Mouse (Mus musculus) forebrain, embryonic 13.5 days (tissue): ENCODE data around the gene Mrpl20. TPM values are rescaled to one million over a fixed set of nuclear protein-coding genes. Genes with fewer than 3 reads are reported as not detected.

Experiments used
- ATAC-seq: fragments of 200-750 bp; cut with Nextera tagmentation; 2 replicates; pipeline ENCODE4 v1.8.0; 2017
- H3K27ac ChIP-seq: fragments of 300-500 bp; sonication (generic); 2 replicates; pipeline ENCODE4 v1.5.1; 2015; ENCODE audit warnings: inconsistent platforms, mild to moderate bottlenecking, moderate library complexity
- H3K27me3 ChIP-seq: fragments of 300-500 bp; sonication (generic); 2 replicates; pipeline ENCODE4 v1.6.1; 2015; ENCODE audit warnings: mild to moderate bottlenecking, inconsistent platforms
- H3K36me3 ChIP-seq: fragments of 300-500 bp; sonication (generic); 2 replicates; pipeline ENCODE4 v1.6.1; 2015; ENCODE audit warnings: mild to moderate bottlenecking, inconsistent platforms; ENCODE audit not compliant: poor library complexity, severe bottlenecking
- H3K4me1 ChIP-seq: fragments of 300-500 bp; sonication (generic); 2 replicates; pipeline ENCODE4 v1.6.1; 2015; ENCODE audit warnings: inconsistent platforms
- H3K4me2 ChIP-seq: fragments of 300-500 bp; sonication (generic); 2 replicates; pipeline ENCODE4 v1.6.1; 2015; ENCODE audit warnings: inconsistent platforms, mild to moderate bottlenecking, moderate library complexity
- H3K4me3 ChIP-seq: fragments of 300-500 bp; sonication (generic); 2 replicates; pipeline ENCODE4 v1.5.1; 2015; ENCODE audit warnings: mild to moderate bottlenecking, inconsistent platforms
- H3K9ac ChIP-seq: fragments of 300-500 bp; sonication (generic); 2 replicates; pipeline ENCODE4 v1.6.1; 2015; ENCODE audit warnings: mild to moderate bottlenecking, inconsistent platforms
- H3K9me3 ChIP-seq: fragments of 300-500 bp; sonication (generic); replicated peaks from 2 replicates; pipeline ENCODE4 v1.6.1; 2016; ENCODE audit warnings: inconsistent platforms
- whole genome bisulfite sequencing: fragments of 180-500 bp; shearing (Covaris S2); methylation state at CpG from one replicate; pipeline ENCODE4 v1.1.7; 2015; 5-methylcytosine and 5-hydroxymethylcytosine counted together
- polyA plus RNA-seq: library from polyadenylated mRNA; unstranded; fragments of >200 nt; fragmentation: Nextera tagmentation; extraction: Ambion mirVana; gene quantifications from 2 replicates; pipeline ENCODE4 v1.2.1, GENCODE M21; 2015

Mrpl20 gene
- polyA plus RNA-seq, 1 experiment from 2014 or later = 266 TPM

DNA sequence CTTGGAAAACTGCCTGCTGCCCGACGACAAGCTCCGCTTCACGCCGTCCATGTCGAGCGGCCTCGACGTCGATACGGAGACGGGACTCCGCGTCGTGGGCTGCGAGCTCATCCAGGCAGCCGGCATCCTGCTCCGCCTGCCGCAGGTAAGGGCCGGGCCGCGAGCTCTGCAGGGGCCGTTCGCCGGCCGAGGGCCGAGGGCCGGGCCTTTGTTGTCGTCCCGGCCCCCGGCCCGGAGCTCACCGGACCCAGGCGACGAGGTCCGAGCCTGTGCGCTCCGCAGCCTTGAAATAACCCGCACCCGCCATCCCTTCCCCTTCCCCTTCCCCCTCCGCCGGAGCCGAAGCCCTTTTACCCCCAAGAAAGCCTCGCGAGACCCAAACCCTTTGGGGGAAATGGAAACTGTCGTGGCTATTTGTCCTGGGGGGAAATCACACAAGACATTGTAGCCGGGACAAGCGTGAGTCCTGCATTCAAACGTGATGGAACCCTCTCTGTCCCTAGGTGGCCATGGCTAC is 10.0 kb downstream of the Mrpl20 start:
- Histone ChIP-seq H3K27ac (peak overlapping the region; percentile 82), H3K4me2 (peak overlapping the region; percentile 73), H3K27me3 (no peaks in the 10 kb centered on the region), H3K9ac (peak overlapping the region; percentile 99), H3K4me3 (peak overlapping the region; percentile 100), H3K36me3 (peaks cover 77% of the 10 kb centered on the region), H3K4me1 (peaks cover 28% of the 10 kb centered on the region), H3K9me3 (no peaks in the 10 kb centered on the region)
- peak; percentile 17 for ATAC-seq
- under 1% methylated on average over 42 of the region's 49 CpGs for WGBS

GRCm38 (mm10) chr4:155817533-155817932 is 14.9 kb downstream of the Mrpl20 start:
- H3K4me2 ChIP-seq = no peak overlapping the region
- H3K27ac ChIP-seq = no peak overlapping the region
- H3K4me1 ChIP-seq = peaks cover 19% of the 10 kb centered on the region
- no peak for ATAC-seq
- H3K9ac ChIP-seq = no peak overlapping the region
- 74% methylated on average over 4 of the region's 4 CpGs for WGBS
- no peaks in the 10 kb centered on the region for H3K9me3 ChIP-seq
- peaks cover 86% of the 10 kb centered on the region for H3K36me3 ChIP-seq
- H3K27me3 ChIP-seq = no peaks in the 10 kb centered on the region
- no peak overlapping the region for H3K4me3 ChIP-seq

- Histone ChIP-seq H3K4me1 (no peaks in the 10 kb centered on the region), H3K4me2 (no peak overlapping the region), H3K27ac (no peak overlapping the region), H3K9ac (no peak overlapping the region), H3K9me3 (no peaks in the 10 kb centered on the region), H3K27me3 (no peaks in the 10 kb centered on the region), H3K36me3 (peaks cover 95% of the 10 kb centered on the region), H3K4me3 (no peak overlapping the region)
- ATAC-seq = no peak
- 83% methylated on average over 7 of the region's 7 CpGs for WGBS
Observed at GRCm38 (mm10) chr4:155821025-155821424, 18.3 kb downstream of the Mrpl20 start.

GRCm38 (mm10) chr4:155823443-155823842 is 20.8 kb downstream of the Mrpl20 start:
- H3K36me3 ChIP-seq = peaks cover 94% of the 10 kb centered on the region

DNA sequence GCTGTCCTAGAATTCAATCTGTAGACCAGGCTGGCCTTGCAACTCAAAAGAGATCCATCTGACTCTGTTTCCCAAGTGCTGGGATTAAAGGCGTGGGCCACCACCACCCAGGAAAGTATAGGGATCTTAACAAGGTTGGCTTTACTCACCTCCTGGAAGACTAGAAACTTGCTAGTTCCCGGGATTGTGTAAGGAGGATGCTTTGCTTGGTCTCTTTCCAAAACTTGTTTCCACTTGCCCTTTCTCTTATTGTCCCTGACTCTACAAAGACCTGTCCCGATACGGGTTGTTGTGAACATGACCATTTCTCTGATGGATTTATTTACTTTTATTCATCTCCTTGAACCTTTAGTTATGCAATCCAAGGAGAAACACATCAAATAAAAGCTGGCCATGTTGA is 27.2 kb downstream of the Mrpl20 start:
- Histone ChIP-seq H3K36me3 (peaks cover 48% of the 10 kb centered on the region), H3K9ac (no peak overlapping the region), H3K4me1 (peaks cover 25% of the 10 kb centered on the region), H3K27ac (no peak overlapping the region), H3K9me3 (no peaks in the 10 kb centered on the region), H3K27me3 (no peaks in the 10 kb centered on the region), H3K4me2 (no peak overlapping the region), H3K4me3 (no peak overlapping the region)
- WGBS = 96% methylated on average over 4 of the region's 4 CpGs
- no peak for ATAC-seq

More at GRCm38 (mm10) chr4:155823443-155823842, 20.8 kb downstream of the Mrpl20 start:
- ATAC-seq = no peak
- Histone ChIP-seq H3K9ac (no peak overlapping the region), H3K27me3 (no peaks in the 10 kb centered on the region), H3K27ac (no peak overlapping the region), H3K4me1 (no peaks in the 10 kb centered on the region), H3K4me3 (no peak overlapping the region), H3K9me3 (no peaks in the 10 kb centered on the region), H3K4me2 (no peak overlapping the region)
- 96% methylated on average over 16 of the region's 16 CpGs for WGBS

- peak overlapping the region; percentile 99 for H3K4me2 ChIP-seq
- WGBS = 51% methylated on average over 8 of the region's 8 CpGs
- no peaks in the 10 kb centered on the region for H3K9me3 ChIP-seq
- H3K9ac ChIP-seq = no peak overlapping the region
- H3K4me3 ChIP-seq = peak overlapping the region; percentile 91
- H3K27me3 ChIP-seq = no peaks in the 10 kb centered on the region
- peaks cover 25% of the 10 kb centered on the region for H3K4me1 ChIP-seq
- peaks cover 41% of the 10 kb centered on the region for H3K36me3 ChIP-seq
- 0 out of 2 replicates have a peak overlapping the region, but pooled peaks have one; percentile 27 for H3K27ac ChIP-seq
- ATAC-seq = no peak
Observed at GRCm38 (mm10) chr4:155830596-155830995, 27.9 kb downstream of the Mrpl20 start.

GRCm38 (mm10) chr4:155831205-155831766 is 28.6 kb downstream of the Mrpl20 start, which contains the start of gene Aurkaip1:
TSS of gene Aurkaip1 (plus strand) at chr4:155831272.
- Histone ChIP-seq H3K4me1 (peaks cover 25% of the 10 kb centered on the region), H3K9me3 (no peaks in the 10 kb centered on the region), H3K27me3 (no peaks in the 10 kb centered on the region), H3K4me3 (peak within 1 kb of the TSS; percentile 91), H3K4me2 (peak within 1 kb of the TSS; percentile 99), H3K27ac (peak within 1 kb of the TSS; percentile 89), H3K9ac (peak within 1 kb of the TSS; percentile 93), H3K36me3 (peaks cover 37% of the 10 kb centered on the region)
- ATAC-seq = peak; percentile 95
- WGBS = under 1% methylated on average over 49 of the region's 49 CpGs

DNA sequence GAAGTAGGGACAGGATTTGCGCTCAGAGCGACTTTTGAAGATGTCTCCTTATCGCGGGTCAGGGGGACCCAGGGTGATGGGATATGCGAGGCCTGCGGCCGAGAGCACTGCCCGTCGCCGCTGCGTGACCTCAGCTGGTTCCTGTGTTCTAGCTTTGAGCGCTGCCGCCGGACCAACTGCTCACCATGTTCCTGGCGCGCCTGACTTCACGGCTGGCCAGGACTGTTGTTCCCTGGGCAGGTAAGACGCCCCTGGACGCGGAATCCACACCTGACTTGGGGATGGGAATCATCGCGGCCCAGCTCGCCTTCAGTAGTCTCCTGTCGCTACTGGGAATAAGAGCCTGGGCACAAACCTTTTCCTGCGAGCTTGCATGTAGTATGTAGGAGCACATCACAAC is 29.2 kb downstream of the Mrpl20 start:
- WGBS = 1% methylated on average over 25 of the region's 25 CpGs
- peak overlapping the region; percentile 91 for H3K4me3 ChIP-seq

DNA sequence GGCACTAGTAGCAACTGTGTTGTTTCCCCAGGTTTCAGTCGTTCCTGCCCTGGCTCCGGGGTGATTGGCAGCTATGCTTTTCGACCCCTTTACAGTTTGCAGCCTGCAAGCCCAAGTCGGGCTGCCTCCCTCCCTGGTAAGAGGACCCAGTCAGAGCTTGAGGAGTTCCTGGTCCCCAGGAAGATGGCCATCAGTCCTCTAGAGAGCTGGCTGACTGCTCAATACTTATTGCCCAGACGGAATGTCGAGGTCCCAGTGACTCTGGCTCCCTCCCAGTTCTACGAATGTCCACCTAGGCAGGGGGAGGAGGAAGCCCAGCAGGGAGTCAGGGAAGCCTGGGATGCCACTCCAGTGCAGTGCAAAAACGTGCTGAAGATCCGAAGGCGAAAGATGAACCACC is 29.6 kb downstream of the Mrpl20 start:
- peaks cover 27% of the 10 kb centered on the region for H3K36me3 ChIP-seq

More for the DNA sequence above, 29.2 kb downstream of the Mrpl20 start:
- H3K27me3 ChIP-seq = no peaks in the 10 kb centered on the region
- no peak for ATAC-seq
- peak overlapping the region; percentile 89 for H3K27ac ChIP-seq
- no peaks in the 10 kb centered on the region for H3K9me3 ChIP-seq
- H3K4me2 ChIP-seq = peak overlapping the region; percentile 99
- peaks cover 25% of the 10 kb centered on the region for H3K4me1 ChIP-seq
- H3K9ac ChIP-seq = peak overlapping the region; percentile 93
- peaks cover 32% of the 10 kb centered on the region for H3K36me3 ChIP-seq

GRCm38 (mm10) chr4:155833234-155833633 is 30.6 kb downstream of the Mrpl20 start:
- Histone ChIP-seq H3K27ac (no peak overlapping the region), H3K27me3 (no peaks in the 10 kb centered on the region), H3K36me3 (peaks cover 18% of the 10 kb centered on the region), H3K9me3 (no peaks in the 10 kb centered on the region), H3K4me1 (peaks cover 25% of the 10 kb centered on the region), H3K4me3 (no peak overlapping the region), H3K9ac (no peak overlapping the region), H3K4me2 (peak overlapping the region; percentile 99; the same call in 1 of the 2 replicates)
- ATAC-seq = no peak
- 87% methylated on average over 4 of the region's 4 CpGs for WGBS

More for the DNA sequence above, 29.6 kb downstream of the Mrpl20 start:
- Histone ChIP-seq H3K9ac (peak overlapping the region; percentile 93), H3K4me1 (peaks cover 25% of the 10 kb centered on the region), H3K27me3 (no peaks in the 10 kb centered on the region), H3K9me3 (no peaks in the 10 kb centered on the region), H3K4me3 (peak overlapping the region; percentile 91), H3K27ac (peak overlapping the region; percentile 89; the same call in 1 of the 2 replicates), H3K4me2 (peak overlapping the region; percentile 99)
- ATAC-seq = no peak
- 54% methylated on average over 10 of the region's 10 CpGs for WGBS

DNA sequence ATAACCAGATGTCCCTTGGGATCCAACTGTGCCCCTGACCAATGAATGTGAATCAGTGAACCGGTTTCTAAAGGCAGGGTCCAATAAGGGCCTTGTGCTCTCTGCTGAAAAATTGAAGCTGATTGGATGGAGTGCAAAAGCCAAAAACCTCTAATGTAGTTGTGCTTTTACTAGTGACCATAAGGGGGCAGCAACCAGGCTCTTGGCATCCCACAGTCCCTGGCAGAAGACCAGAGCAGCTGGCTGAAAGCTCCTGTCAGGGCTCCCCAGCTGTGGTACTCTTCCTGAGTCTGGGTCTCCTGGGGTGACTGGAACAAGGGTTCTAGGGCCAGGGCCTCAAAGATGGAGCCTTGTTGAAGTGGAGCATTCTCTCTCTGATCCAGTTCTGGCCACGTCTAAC is 31.2 kb downstream of the Mrpl20 start:
- Histone ChIP-seq H3K9me3 (no peaks in the 10 kb centered on the region), H3K9ac (no peak overlapping the region), H3K4me1 (peaks cover 25% of the 10 kb centered on the region), H3K36me3 (peaks cover 15% of the 10 kb centered on the region), H3K4me2 (no peak overlapping the region), H3K4me3 (no peak overlapping the region), H3K27ac (peak overlapping the region; percentile 41; the same call in 1 of the 2 replicates), H3K27me3 (no peaks in the 10 kb centered on the region)
- no peak for ATAC-seq
- WGBS = 33% methylated on average over 2 of the region's 2 CpGs

- Histone ChIP-seq H3K9ac (no peak overlapping the region), H3K4me1 (peaks cover 40% of the 10 kb centered on the region), H3K9me3 (no peaks in the 10 kb centered on the region), H3K4me2 (no peak overlapping the region), H3K27me3 (peaks cover 15% of the 10 kb centered on the region), H3K27ac (no peak overlapping the region), H3K36me3 (peaks cover 10% of the 10 kb centered on the region), H3K4me3 (no peak overlapping the region)
- ATAC-seq = no peak
- 86% methylated on average over 11 of the region's 11 CpGs for WGBS
Observed at GRCm38 (mm10) chr4:155837404-155838010, 34.8 kb downstream of the Mrpl20 start.
